Mouse (Mus musculus) regulatory T cell (primary cell): ENCODE measurements around the gene Mndal.
"Not testable (repeated sequence)": the region's sequence is repeated elsewhere in the genome, so short reads cannot be mapped to it uniquely, and the experiment has no call there.

Source experiments
- in situ Hi-C: fragments of 300-600 bp; cut with MboI, MseI; formaldehyde crosslinking; loops from one replicate; pipeline ENCODE4 v1.15.1; 2025; ENCODE audit warnings: high pct_unique_total_duplicates

The Mndal gene

DNA sequence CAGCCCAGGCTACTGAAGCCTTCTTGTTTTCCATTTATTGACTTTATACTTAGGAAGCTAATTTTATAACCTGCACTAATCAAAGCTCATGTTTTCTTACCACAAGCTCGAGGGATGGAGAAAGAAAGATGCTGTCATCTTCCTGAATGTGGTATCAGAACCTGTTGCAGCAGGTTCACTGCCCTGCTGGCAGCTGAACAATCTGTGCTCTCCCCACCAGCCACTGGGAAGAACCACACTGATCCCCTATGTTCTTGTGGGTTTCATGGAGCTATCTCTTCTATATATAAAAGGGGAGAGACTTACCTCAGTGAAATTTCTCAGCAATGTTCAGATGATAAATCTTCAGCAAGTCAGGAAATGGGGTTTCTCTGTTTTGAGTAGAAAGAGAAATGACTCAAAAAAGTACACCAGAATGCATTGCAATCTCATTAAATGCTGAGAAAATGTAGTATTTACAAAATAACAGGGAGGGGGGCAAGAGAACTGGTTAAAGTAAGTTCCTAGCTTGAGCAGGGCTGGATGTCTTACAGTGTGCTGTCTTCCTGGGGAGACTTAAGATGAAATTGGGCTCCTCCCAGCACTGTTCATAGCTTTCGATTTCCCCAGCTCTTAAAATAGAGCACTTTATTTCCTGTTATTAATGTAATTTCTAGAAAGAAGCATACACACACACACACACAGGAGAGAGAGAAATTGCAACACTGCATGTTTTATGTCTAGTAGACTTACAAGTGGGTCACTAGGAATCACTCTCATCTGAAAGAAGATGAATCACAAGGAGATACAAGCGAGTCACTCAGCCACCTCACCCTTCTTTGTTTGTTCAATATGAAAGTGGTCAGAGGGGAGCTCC is at the start of gene Mndal, which contains the start of gene Ifi203:
Mndal (minus strand) TSS at position 568 of the 856 bp plus-strand sequence.
Ifi203 (minus strand) TSS at position 749 of the 856 bp plus-strand sequence.
- in situ Hi-C loops: not testable (repeated sequence)

DNA sequence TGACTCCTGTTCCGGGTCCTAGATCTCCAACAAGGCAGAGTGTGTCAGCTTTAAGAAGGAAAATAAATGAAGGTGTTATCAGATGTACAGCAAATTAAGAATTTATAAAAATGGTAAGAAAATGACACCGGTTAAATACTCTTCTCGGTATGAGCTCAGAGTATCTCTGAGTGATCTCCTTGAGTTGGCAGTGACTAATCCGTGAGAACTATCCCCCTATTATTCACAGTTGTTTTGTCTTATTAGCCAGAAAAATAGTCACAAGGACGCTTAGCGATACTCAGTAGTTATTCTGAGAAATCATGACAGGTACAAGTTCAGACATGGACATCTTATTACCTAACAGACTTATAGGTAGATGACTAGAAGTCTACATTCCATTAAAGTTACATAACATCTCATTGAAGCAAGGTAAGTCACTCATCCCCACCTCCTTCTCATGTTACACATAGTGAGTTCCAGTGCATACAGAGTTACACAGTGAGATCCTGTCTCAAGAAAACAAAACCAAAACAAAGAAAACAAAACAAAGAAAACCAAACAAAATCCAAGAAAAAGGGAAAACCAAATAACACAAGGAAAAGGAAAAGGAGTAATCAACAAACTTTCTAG is 40.5 kb upstream of the Mndal start, which contains the start of gene Ifi202b:
Ifi202b (minus strand) TSS at position 51 of the 612 bp plus-strand sequence.
- in situ Hi-C loops: loop anchor here (25.0 kb wide), 1 partner anchor 455 kb away; the partner anchor contains the start of gene Olfr220

DNA sequence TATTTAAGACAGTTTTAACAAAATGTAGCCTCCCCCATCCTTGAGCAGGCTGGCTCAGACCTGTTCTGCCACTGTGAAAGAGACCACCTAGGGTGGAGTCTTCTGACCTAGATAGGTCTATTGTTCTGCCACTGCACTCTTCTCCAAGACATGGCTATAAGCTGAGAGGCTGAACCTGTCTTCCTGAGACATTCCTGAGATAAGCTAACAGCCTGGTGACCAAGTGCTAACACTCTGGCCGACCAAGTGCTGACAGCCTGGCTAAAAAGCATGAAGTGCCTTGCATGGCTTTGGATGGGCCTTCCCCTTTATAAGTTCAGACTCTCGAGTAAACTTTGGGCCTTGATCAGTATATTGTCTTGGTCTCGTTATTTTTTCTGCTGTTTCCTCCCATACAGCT is 38.7 kb upstream of the Mndal start:
- in situ Hi-C loops: loop anchor here (25.0 kb wide), 1 partner anchor 456 kb away; the partner anchor contains the start of gene Olfr220

DNA sequence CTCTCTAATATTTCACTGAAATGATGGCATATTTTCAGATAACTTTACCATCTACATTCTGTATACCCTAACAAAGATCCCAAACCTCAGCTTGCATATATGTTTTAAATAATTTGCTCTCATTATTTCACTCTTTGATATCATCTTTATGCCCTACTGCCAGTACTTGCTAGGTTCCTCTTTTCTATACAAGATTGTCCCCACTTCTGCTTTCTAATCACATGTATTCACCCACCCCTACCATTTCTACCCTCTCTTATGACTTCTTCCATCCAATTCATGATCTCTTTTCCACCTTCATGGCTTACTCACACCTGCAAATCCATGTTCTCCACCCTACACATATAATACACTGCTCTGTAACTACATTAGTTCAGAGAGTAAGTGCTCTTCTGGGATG is 35.3 kb upstream of the Mndal start:
- in situ Hi-C loops: loop anchor here (25.0 kb wide), 1 partner anchor 460 kb away; the partner anchor contains the start of gene Olfr220

DNA sequence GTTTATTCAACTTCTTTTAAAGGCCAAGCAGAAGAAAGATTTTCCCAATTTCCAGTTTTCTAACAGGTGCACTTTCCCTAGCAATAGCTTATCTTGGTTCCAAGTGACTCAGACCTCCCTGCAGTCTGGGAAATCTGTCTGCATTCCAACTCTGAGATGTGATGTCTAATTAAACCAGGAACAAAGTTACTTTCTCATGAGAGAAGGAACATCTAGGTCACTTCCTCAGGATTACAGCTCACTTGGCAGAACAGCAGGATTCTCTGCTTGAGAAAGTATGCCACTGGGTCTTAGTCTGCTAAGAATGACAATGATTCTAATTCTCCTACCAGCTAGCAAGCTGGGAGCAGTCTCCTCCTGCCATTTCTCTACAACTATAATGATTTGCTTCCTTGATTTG is 30.8 kb upstream of the Mndal start:
- in situ Hi-C loops: no loop called here

DNA sequence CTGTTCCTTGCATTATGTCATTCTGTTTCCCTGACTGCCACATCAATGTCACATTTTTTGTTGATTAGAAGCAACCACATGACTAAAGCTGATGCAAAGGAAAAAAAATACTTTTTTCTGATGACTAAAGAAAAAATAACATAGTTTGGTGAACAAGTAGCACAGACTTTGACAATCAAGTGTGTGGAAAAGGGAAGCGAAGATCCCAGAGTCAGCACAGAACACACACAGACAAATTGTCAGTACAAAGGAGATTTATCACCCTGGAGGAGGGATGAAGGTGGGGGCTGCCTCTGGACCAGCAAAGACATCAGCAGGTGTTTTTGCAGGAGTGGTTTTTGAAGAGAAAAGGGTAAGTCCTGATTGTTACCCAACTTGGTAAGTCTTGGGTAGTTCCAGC is 19.2 kb upstream of the Mndal start:
- in situ Hi-C loops: not testable (repeated sequence)

DNA sequence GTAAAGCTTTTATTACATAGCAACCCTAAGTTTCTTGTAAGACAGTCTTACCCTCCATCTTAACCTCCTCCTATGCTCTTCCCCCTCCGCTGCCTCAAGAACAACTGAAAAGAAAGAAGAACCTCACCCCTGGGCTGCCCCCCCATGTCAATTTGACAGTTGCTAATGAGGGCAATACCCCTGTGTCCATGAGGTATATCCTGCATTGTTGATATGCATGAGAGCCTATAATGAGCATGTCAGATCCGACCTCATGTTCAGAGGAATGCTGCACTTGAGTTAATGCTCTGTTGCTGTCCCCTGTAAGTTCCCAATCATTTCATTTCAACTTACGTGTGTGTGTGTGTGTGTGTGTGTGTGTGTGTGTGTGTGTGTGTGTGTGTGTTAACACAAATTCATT is 17.7 kb upstream of the Mndal start:
- in situ Hi-C loops: loop anchor here (10.0 kb wide), 1 partner anchor 105 kb away; no protein-coding TSS in a partner anchor

DNA sequence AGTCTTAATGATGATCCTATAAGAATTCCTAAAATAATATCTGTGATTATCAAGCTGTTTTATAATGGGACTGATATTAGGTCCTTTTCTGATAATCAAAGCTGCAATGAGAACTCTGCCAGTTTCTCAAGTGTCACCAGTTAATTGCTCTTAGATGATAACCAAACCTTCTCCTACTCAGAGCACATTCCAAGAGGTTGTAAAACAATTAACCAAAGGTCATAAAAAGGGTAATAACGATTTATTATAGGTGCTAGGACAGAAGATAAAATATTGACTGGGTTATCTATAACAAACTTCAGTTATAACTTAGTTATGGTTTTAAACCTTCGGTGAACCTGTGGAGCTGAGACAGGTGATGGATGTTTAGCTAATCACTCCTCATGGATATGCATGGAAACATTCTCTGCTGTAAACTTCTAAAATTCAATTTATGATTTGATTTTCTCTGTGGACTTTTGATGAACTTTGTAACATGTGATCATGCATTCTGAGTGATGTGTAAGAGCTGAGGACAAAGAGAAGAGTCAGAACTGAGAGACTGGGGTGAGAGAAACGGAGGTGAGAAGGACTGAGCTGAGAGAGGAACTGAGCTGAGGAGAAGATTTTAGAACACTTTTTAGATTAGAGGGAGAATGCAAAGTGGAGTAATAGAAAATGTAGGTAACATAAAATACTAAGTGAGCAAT is 13.7 kb upstream of the Mndal start:
- in situ Hi-C loops: loop anchor here (10.0 kb wide), 1 partner anchor 101 kb away; no protein-coding TSS in a partner anchor

DNA sequence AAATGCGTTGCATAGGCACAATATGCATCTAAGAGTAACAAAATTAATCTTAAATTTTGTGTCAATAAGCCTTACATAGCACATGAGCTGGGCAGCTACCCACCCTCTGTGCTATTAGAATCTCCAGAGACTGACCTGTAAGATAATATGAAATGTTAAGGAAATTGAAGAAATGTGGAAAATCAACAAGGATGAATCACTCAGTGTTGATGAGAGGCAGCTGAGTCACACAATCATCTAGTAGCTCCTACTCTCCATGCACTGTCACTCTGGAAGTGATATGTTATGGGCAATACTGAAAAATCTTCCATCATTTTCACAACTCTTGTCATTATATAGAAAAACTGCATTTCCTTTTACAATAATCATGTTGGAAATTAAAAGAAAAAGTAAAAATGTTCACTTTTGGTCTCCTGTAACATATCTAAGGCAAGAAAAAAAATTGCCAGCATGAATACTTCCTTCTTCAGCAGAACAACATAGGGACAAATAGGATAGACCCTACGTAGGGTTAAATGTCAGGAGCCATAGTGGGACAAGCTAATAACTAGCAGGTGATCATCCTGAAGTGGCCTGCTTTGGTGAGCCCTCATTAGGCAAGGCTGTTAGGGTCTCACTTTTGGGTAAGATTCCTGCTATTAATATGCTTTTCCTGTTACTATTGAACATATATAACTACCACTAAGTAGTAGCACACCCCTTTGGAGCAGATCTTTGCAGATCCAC is 12.9 kb upstream of the Mndal start:
- in situ Hi-C loops: loop anchor here (10.0 kb wide), 1 partner anchor 100 kb away; no protein-coding TSS in a partner anchor

DNA sequence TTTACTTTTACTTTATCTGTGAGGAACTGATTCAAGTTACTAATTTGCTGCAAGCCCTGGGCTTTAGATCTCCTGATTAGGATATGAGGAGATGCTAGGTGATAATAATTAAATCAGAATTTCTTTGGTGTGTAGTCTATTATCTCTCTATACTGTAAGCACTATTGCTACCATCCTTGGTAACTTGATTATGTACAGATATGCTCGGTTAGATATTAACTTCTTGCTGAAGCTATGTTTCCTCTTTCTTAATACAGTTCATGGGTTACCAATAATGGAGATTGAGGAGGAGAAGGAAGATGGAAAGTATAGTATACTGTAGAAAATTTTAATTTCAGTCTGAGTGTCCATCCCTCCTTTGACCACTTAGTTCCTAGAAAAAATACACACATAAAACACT is 11.3 kb upstream of the Mndal start:
- in situ Hi-C loops: loop anchor here (10.0 kb wide), 1 partner anchor 99 kb away; no protein-coding TSS in a partner anchor

DNA sequence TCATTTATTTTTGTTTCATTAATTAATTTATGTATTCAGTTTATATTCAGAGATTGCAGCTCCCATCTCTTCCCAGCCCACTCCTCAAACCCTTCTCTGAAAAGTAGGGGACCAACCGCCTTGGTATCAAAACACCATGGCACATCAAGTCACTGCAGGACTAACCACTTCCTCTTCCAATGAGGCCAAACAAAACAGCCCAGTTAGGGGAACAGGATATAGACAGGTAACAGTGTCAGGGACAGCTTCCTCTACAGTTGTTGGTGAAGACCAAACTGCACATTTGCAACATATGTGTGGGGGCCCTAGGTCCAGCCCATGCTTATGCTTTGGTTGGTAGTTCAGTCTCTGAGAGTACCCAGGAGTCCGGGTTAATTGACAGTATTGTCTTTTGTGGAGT is 6.8 kb upstream of the Mndal start:
- in situ Hi-C loops: loop anchor here (5.0 kb wide), 2 partner anchors 77 to 142 kb away; no protein-coding TSS in a partner anchor

DNA sequence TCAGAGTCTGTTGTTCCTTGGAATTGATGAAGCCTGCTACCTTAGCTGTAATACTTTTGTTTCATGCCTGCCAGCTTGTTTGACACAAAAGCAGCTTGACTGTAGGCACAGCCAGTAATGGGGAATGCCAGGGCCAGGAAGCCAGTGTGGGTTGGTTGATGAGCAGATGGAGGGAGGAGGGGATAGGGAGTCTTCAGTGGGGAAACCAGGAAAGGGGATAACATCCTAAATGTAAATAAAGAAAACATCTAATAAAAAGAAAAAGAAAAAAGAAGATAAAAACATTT is 432 bp upstream of the Mndal start:
- in situ Hi-C loops: not testable (repeated sequence)

DNA sequence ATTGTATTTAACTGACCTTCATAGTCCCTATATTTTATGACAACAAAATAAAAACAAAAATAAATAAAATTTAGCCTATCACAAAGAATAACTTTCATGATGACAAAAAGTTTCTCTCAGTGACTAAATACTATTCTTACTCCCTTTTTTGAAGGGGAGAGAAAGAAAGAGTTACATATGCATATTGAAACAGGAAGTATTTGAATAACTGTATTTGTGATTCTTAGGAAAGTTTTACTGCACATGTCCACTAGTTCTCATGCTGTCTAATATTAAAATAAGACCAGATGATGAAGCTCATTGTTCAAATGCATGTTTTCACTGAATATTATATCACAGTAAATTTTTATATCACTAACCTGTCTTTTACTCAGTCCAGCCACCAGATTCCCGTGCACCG is 769 bp downstream of the Mndal start:
- in situ Hi-C loops: not testable (repeated sequence)

DNA sequence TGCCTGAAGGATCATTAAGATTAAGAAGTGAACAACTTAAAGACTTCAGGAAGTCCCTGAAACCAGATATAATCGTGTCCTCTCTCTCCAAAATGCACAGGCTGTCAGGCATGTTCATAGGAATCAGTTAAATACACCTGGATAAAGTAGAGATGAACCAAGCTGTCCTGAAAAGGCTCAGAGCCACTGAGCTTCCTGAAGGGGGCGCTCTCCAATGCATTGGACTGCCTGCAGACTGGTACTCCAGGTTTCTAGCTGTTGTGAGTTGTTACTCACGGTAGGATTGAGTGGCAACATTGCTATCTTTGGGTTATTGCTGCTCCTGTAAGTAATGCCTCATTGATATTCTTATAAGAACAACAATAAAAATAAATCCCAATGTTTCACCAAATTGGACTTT is 23.0 kb downstream of the Mndal start:
- in situ Hi-C loops: loop anchor here (5.0 kb wide), 1 partner anchor 147 kb away; no protein-coding TSS in a partner anchor

DNA sequence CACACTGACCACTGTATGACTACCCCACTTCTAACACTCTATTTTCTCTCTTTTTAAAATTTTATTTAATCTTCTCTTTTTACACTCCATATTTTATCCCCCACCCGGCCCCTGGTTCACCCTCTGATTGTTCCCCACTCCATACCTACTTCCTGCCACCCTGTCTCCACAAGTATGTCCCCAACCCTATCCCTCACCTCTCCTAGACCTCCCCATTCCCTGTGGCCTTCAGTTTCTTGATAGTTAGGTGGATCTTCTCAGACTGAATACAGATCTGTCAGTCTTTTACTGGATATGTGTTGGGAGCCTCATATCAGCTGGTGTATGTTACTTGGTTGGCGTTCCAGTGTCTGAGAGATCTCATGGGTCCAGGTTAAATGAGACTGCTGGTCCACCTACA is 27.7 kb downstream of the Mndal start:
- in situ Hi-C loops: no loop called here

DNA sequence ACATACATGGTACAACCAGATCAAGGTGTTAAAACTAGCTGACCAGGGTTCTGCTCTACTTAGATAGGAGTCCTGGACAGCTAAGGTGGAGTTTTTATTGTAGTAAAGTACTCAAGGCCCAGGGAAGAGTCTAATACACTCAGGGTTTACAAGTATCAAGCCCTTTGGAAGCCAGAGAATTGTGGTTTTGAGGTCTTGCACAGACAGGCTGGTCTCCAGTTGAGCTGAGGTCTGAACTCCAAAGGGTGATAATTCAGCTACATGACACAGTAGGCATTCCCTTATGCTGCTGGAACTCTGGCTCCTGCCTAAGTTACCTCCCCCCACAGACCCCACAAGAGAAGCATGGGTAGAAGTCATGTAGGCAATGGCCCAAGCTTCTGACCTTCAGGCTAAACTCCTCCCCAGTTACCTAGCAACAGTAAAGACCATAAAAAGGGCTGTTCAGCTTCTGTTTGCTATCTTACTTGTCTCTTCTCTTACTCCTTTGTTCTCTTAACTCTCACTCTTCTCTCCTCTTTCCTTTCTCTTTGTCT is 29.0 kb downstream of the Mndal start:
- in situ Hi-C loops: not testable (repeated sequence)

DNA sequence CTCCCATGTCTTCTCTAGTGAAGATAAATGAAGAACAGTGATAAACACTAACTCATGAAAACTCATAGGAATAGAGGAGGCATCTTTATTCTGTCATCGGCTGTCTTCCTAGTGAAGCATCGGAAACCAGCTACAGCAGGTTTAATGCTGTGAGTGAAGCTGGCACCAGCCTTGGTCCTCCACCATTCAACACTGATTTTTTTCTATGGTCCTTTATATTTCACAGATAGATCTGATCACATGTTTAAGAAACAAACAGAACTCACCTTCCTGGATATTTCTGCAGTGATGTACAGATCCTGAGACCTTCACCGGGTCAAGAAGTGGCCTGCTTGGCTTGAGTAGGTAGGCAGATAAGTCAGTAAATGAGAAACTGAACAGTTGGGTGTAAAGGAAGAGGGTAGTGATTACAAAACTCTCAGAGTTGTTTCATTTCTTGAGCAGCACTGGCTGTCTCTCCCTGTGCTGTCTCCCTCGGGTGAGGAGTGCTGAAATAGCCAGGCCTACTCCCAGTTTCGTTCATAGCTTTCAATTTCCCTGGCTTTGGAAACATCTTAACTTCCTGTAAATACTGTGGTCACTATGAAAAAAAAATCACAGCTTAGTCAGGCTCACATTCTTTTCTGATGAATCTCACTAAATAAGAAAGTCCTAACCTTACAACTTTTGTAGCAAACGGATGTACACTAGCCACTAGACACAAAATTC is 29.6 kb downstream of the Mndal start, which contains the start of gene Ifi211:
Ifi211 (minus strand) TSS at position 499 of the 708 bp plus-strand sequence.
- in situ Hi-C loops: not testable (repeated sequence)

DNA sequence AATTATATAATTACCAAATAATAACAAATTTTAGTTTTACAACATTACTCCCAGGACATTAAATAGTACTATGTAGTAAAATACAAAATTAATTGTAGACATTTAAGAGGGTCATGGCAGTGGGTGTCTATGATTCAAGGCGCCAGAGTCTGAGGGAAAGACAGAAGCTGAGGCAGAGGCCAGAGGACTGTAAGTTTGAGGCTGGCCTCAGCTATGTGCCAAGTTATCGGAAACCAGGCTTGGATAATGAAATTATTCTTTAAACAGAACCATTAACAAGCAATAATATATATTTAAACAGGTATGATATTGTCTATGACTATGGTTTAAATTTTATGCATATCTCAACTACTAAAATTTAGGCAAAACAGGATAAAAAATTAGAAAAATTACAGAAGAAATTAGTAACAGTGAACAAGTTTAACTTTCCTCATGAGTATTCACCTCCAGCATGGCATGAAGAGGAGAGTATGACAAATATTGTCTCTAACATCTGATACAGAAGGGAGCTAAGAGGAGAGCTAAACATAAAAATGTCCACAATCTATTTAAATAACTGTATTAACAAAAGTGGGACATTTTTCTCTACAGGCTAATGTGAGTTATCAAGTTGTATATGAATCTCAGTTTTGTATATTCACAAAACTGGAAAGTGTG is 30.4 kb downstream of the Mndal start:
- in situ Hi-C loops: no loop called here

DNA sequence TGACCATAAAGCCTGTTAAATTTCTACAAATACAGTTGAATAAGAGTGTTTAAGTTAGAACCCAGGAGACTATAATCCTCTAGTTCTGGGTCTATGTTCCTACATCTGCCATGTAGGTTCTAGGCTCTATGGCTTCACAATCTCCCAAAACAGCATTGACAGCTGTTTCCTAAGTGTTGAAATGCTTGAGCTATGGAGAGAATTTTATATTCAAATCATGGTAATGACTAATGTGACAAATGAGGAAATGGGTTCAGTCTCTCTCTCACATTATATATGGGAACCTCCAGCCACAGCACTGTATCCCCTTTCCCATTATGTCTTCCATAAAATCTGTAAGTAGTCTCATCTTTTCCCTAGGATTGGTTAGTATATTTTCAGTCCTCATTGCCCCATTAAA is 33.9 kb downstream of the Mndal start:
- in situ Hi-C loops: not testable (repeated sequence)

DNA sequence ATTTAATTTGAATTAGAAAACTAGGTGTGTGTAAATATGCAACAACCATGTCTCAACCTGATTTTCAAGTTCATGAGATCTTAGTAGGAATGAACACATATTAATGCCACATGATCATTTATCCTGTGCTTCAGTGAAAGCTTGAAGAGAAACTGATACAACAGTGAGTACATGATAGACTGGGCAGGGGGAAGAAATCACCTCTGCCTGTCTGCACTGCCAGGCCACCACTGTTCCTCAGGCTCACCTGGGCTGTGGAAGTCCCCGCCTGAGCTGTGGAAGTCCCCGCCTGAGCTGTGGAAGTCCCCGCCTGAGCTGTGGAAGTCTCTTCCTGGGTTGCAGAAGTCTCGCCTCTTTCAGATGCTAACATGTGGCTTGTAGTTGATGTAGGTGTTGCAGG is 36.4 kb downstream of the Mndal start:
- in situ Hi-C loops: not testable (repeated sequence)
